Mouse (Mus musculus): ENCODE measurements at regions not wholly inside any gene's neighbourhood (a gene's known extent, or its start where the extent isn't known, plus 50 kb on each side); places are given as distances from the start of the nearest gene placed in this dataset.

DNA sequence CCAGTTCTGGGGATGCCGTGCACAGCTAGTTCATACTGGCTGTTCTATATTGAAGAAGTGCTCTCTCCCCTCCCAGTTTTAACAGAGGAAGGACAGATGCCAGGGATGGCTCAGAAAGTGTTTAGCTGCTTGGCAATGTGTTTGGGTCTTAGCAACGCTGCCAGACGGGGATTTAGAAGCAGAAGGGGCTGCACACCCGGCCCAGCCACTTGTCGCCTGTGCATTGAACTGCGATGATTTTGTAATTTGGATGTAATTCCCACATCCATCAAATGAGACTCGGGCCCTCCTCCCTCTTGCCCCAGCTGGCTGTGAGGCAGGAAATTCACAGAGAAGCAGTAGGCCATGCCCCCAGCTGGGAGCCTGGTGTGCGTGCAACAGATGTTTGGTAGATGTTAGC, 475.4 kb downstream of the Tbc1d22a start:
- no peaks in the 10 kb centered on the region for H3K36me3 ChIP-seq (ENCODE audit: control insufficient read depth, insufficient read depth, low read length)
- no peaks in the 10 kb centered on the region for H3K4me1 ChIP-seq (replicated peaks; ENCODE audit: control insufficient read depth, insufficient read depth, low read length)
- H3K4me3 ChIP-seq (ENCODE audit: low read depth, low read length), result no peak overlapping the region
- ATAC-seq (replicated peaks; ENCODE audit: low FRiP score, low TSS enrichment, low read depth), result no peak
- H3K9me3 ChIP-seq (ENCODE audit: control insufficient read depth, low read length), result no peaks in the 10 kb centered on the region
- H3K27ac ChIP-seq (ENCODE audit: low read depth), result no peak overlapping the region
- H3K9ac ChIP-seq (ENCODE audit: low read length), result no peak overlapping the region
- no peaks in the 10 kb centered on the region for H3K27me3 ChIP-seq (replicated peaks; ENCODE audit: control insufficient read depth, insufficient read depth, low read length)
- H3K4me2 ChIP-seq (ENCODE audit: low read length), result no peak overlapping the region
- 55% methylated on average over 8 of the region's 8 CpGs for WGBS
- DNase-seq (ENCODE audit: low spot score), result no peak

GRCm38 (mm10) chr15:86696806-86697205, 482.5 kb downstream of the Tbc1d22a start:
- no peaks in the 10 kb centered on the region for H3K4me1 ChIP-seq (replicated peaks; ENCODE audit: control insufficient read depth, insufficient read depth, low read length)
- no peak overlapping the region for H3K9ac ChIP-seq (ENCODE audit: low read length)
- no peak overlapping the region for H3K27ac ChIP-seq (ENCODE audit: low read depth)
- no peak overlapping the region for H3K4me3 ChIP-seq (ENCODE audit: low read depth, low read length)
- no peaks in the 10 kb centered on the region for H3K9me3 ChIP-seq (ENCODE audit: control insufficient read depth, low read length)
- DNase-seq (ENCODE audit: low spot score) (no peak), ATAC-seq (replicated peaks; ENCODE audit: low FRiP score, low TSS enrichment, low read depth) (no peak)
- 81% methylated on average over 4 of the region's 4 CpGs for WGBS
- no peaks in the 10 kb centered on the region for H3K27me3 ChIP-seq (replicated peaks; ENCODE audit: control insufficient read depth, insufficient read depth, low read length)
- H3K4me2 ChIP-seq (ENCODE audit: low read length), result no peak overlapping the region
- no peaks in the 10 kb centered on the region for H3K36me3 ChIP-seq (ENCODE audit: control insufficient read depth, insufficient read depth, low read length)

DNA sequence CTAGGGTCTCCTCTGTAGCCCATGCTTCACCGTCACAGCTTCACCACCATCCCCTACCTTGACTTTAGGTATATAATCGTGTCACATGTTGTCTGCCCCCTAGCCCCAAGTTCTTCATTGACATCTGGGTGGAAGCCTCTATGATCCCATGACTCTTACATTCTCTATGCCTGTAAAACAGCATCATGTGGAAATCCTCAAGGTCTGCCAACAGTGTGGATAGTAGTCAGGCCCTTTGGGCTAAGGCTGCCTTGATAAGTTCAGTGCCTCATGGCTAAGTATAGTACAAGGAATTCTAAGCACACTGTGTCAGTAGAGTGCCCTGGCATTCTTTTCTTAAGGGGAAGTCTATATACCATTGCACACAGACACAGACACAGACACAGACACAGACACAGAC, 496.2 kb downstream of the Tbc1d22a start:
- H3K4me2 ChIP-seq (ENCODE audit: low read length), result no peak overlapping the region
- no peak overlapping the region for H3K4me3 ChIP-seq (ENCODE audit: low read depth, low read length)
- H3K27ac ChIP-seq (ENCODE audit: low read depth), result no peak overlapping the region
- ATAC-seq (replicated peaks; ENCODE audit: low FRiP score, low TSS enrichment, low read depth) (no peak), DNase-seq (ENCODE audit: low spot score) (no peak)
- 87% methylated on average over 2 of the region's 2 CpGs for WGBS
- no peaks in the 10 kb centered on the region for H3K9me3 ChIP-seq (ENCODE audit: control insufficient read depth, low read length)
- no peaks in the 10 kb centered on the region for H3K27me3 ChIP-seq (replicated peaks; ENCODE audit: control insufficient read depth, insufficient read depth, low read length)
- no peaks in the 10 kb centered on the region for H3K36me3 ChIP-seq (ENCODE audit: control insufficient read depth, insufficient read depth, low read length)
- no peaks in the 10 kb centered on the region for H3K4me1 ChIP-seq (replicated peaks; ENCODE audit: control insufficient read depth, insufficient read depth, low read length)
- H3K9ac ChIP-seq (ENCODE audit: low read length), result no peak overlapping the region

DNA sequence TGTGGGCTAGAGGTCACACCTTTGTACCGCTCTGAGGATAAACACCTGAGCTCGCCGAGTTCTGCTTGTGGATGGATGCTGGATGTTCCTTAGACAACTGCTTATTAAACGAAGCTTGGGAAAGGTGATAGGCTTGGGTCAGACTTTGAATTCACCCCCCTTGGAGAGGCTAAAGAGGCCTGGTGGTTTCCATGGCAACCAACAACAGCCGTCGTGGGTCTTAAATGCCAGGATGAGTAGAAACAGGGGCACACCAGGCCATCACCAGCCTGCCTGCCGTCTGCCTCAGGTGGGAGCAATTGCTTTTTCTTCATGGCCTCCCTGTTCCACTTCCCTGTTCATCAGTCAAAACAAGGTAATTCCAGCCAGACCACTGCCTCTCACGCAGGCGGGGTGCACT, 504.1 kb downstream of the Tbc1d22a start:
- ATAC-seq (replicated peaks; ENCODE audit: low FRiP score, low TSS enrichment, low read depth) (no peak), DNase-seq (ENCODE audit: low spot score) (no peak)
- H3K27ac ChIP-seq (ENCODE audit: low read depth), result no peak overlapping the region
- peaks cover 11% of the 10 kb centered on the region; the same call in 1 of the 2 replicates for H3K4me1 ChIP-seq (replicated peaks; ENCODE audit: control insufficient read depth, insufficient read depth, low read length)
- no peaks in the 10 kb centered on the region for H3K9me3 ChIP-seq (ENCODE audit: control insufficient read depth, low read length)
- no peak overlapping the region for H3K9ac ChIP-seq (ENCODE audit: low read length)
- no peaks in the 10 kb centered on the region for H3K27me3 ChIP-seq (replicated peaks; ENCODE audit: control insufficient read depth, insufficient read depth, low read length)
- WGBS, result 47% methylated on average over 9 of the region's 9 CpGs
- H3K4me3 ChIP-seq (ENCODE audit: low read depth, low read length), result no peak overlapping the region
- H3K4me2 ChIP-seq (ENCODE audit: low read length), result no peak overlapping the region
- H3K36me3 ChIP-seq (ENCODE audit: control insufficient read depth, insufficient read depth, low read length), result no peaks in the 10 kb centered on the region

DNA sequence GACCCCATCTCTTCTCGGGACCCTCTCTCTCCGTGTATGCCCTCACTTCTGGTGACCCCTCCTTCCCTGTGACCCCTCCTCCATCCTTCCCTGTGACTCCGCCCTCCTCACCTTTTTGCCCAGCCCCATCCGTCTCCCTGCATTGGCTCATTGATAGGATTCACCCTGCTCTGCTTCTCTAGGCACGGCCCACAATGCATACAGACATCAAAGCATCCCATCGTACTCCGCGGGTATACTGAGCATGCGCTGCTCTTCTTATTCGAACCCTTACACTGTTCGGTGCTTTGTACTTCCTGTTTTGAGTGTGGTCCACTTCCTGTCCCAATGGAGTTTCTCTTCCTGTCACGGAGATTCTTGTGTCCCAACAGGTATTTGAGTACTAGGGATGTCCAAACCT, 504.8 kb downstream of the Tbc1d22a start:
- Histone ChIP-seq H3K27me3 (replicated peaks; ENCODE audit: control insufficient read depth, insufficient read depth, low read length) (no peaks in the 10 kb centered on the region), H3K4me1 (replicated peaks; ENCODE audit: control insufficient read depth, insufficient read depth, low read length) (peaks cover 11% of the 10 kb centered on the region; the same call in 1 of the 2 replicates), H3K27ac (ENCODE audit: low read depth) (no peak overlapping the region), H3K9me3 (ENCODE audit: control insufficient read depth, low read length) (no peaks in the 10 kb centered on the region), H3K4me2 (ENCODE audit: low read length) (no peak overlapping the region), H3K4me3 (ENCODE audit: low read depth, low read length) (no peak overlapping the region), H3K36me3 (ENCODE audit: control insufficient read depth, insufficient read depth, low read length) (no peaks in the 10 kb centered on the region), H3K9ac (ENCODE audit: low read length) (no peak overlapping the region)
- DNase-seq (ENCODE audit: low spot score) (no peak), ATAC-seq (replicated peaks; ENCODE audit: low FRiP score, low TSS enrichment, low read depth) (no peak)
- 90% methylated on average over 12 of the region's 12 CpGs for WGBS

- DNase-seq (ENCODE audit: low spot score), result no peak
- no peak for ATAC-seq (replicated peaks; ENCODE audit: low FRiP score, low TSS enrichment, low read depth)
- H3K27me3 ChIP-seq (replicated peaks; ENCODE audit: control insufficient read depth, insufficient read depth, low read length), result no peaks in the 10 kb centered on the region
- H3K27ac ChIP-seq (ENCODE audit: low read depth), result no peak overlapping the region
- no peak overlapping the region for H3K9ac ChIP-seq (ENCODE audit: low read length)
- H3K9me3 ChIP-seq (ENCODE audit: control insufficient read depth, low read length), result no peaks in the 10 kb centered on the region
- H3K4me3 ChIP-seq (ENCODE audit: low read depth, low read length), result no peak overlapping the region
- H3K36me3 ChIP-seq (ENCODE audit: control insufficient read depth, insufficient read depth, low read length), result no peaks in the 10 kb centered on the region
- peaks cover 11% of the 10 kb centered on the region; the same call in 1 of the 2 replicates for H3K4me1 ChIP-seq (replicated peaks; ENCODE audit: control insufficient read depth, insufficient read depth, low read length)
- WGBS, result 55% methylated on average over 5 of the region's 5 CpGs
- no peak overlapping the region for H3K4me2 ChIP-seq (ENCODE audit: low read length)
Observed at GRCm38 (mm10) chr15:86721131-86721530, 506.9 kb downstream of the Tbc1d22a start.

- ATAC-seq (replicated peaks; ENCODE audit: low FRiP score, low TSS enrichment, low read depth) (no peak), DNase-seq (ENCODE audit: low spot score) (no peak)
- Histone ChIP-seq H3K9ac (ENCODE audit: low read length) (no peak overlapping the region), H3K9me3 (ENCODE audit: control insufficient read depth, low read length) (no peaks in the 10 kb centered on the region), H3K4me1 (replicated peaks; ENCODE audit: control insufficient read depth, insufficient read depth, low read length) (peaks cover 9% of the 10 kb centered on the region), H3K4me3 (ENCODE audit: low read depth, low read length) (no peak overlapping the region), H3K27ac (ENCODE audit: low read depth) (no peak overlapping the region), H3K4me2 (ENCODE audit: low read length) (no peak overlapping the region), H3K27me3 (replicated peaks; ENCODE audit: control insufficient read depth, insufficient read depth, low read length) (no peaks in the 10 kb centered on the region), H3K36me3 (ENCODE audit: control insufficient read depth, insufficient read depth, low read length) (no peaks in the 10 kb centered on the region)
Observed at GRCm38 (mm10) chr15:86737945-86738344, 523.7 kb downstream of the Tbc1d22a start.

GRCm38 (mm10) chr15:86738356-86738755, 524.1 kb downstream of the Tbc1d22a start:
- peaks cover 9% of the 10 kb centered on the region for H3K4me1 ChIP-seq (replicated peaks; ENCODE audit: control insufficient read depth, insufficient read depth, low read length)
- H3K4me3 ChIP-seq (ENCODE audit: low read depth, low read length), result no peak overlapping the region
- no peak overlapping the region for H3K4me2 ChIP-seq (ENCODE audit: low read length)
- ATAC-seq (replicated peaks; ENCODE audit: low FRiP score, low TSS enrichment, low read depth) (no peak), DNase-seq (ENCODE audit: low spot score) (no peak)
- no peak overlapping the region for H3K27ac ChIP-seq (ENCODE audit: low read depth)
- no peak overlapping the region for H3K9ac ChIP-seq (ENCODE audit: low read length)
- H3K9me3 ChIP-seq (ENCODE audit: control insufficient read depth, low read length), result no peaks in the 10 kb centered on the region
- 40% methylated on average over 5 of the region's 5 CpGs for WGBS
- no peaks in the 10 kb centered on the region for H3K27me3 ChIP-seq (replicated peaks; ENCODE audit: control insufficient read depth, insufficient read depth, low read length)
- no peaks in the 10 kb centered on the region for H3K36me3 ChIP-seq (ENCODE audit: control insufficient read depth, insufficient read depth, low read length)

DNA sequence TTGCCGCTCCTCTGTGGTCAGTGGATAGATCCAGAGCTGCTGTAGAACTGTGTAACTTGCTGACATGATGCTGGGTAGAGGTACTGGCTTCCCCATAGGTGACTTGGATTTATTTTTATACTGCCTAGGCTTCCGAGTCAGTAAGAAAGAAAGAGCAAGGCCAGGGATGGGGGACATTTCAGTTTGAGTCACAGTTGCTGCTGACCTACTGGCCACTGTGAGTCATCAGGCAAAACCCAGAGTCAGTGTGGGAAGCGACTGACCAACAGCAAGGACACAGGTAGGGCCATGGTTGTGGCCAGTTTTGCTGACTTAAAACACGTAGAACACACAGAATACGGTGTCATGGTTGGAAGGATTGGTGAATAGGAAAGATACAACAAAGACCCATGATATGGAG, 524.5 kb downstream of the Tbc1d22a start:
- no peaks in the 10 kb centered on the region for H3K27me3 ChIP-seq (replicated peaks; ENCODE audit: control insufficient read depth, insufficient read depth, low read length)
- H3K27ac ChIP-seq (ENCODE audit: low read depth), result no peak overlapping the region
- no peak overlapping the region for H3K9ac ChIP-seq (ENCODE audit: low read length)
- ATAC-seq (replicated peaks; ENCODE audit: low FRiP score, low TSS enrichment, low read depth), result no peak
- no peaks in the 10 kb centered on the region for H3K9me3 ChIP-seq (ENCODE audit: control insufficient read depth, low read length)
- H3K36me3 ChIP-seq (ENCODE audit: control insufficient read depth, insufficient read depth, low read length), result no peaks in the 10 kb centered on the region
- no peak for DNase-seq (ENCODE audit: low spot score)
- 90% methylated on average over 5 of the region's 5 CpGs for WGBS
- H3K4me1 ChIP-seq (replicated peaks; ENCODE audit: control insufficient read depth, insufficient read depth, low read length), result peaks cover 9% of the 10 kb centered on the region
- no peak overlapping the region for H3K4me2 ChIP-seq (ENCODE audit: low read length)
- no peak overlapping the region for H3K4me3 ChIP-seq (ENCODE audit: low read depth, low read length)
